Mouse (Mus musculus): ENCODE results near the gene Npr1.

GRCm38 (mm10) chr3:90404121-90404520, 61.5 kb downstream of the Npr1 start:
- TF ChIP-seq CTCF (IDR thresholded peaks at IDR 0.05; ENCODE audit: low read depth, low read length) (no peak), POLR2A (IDR thresholded peaks at IDR 0.05; ENCODE audit: insufficient read depth, low read length) (no peak)

Data from ES-Bruce4 (cell line).